Mouse (Mus musculus) kidney, postnatal 4 days (tissue): Measurements from ENCODE around the gene Bahd1.

ENCODE experiments used
- DNase-seq, 2 experiments: peaks; one replicate each; pipeline ENCODE4 v3.0.0; 2021; ENCODE audit warnings: mixed read lengths in 2 of 2

The Bahd1 gene

DNA sequence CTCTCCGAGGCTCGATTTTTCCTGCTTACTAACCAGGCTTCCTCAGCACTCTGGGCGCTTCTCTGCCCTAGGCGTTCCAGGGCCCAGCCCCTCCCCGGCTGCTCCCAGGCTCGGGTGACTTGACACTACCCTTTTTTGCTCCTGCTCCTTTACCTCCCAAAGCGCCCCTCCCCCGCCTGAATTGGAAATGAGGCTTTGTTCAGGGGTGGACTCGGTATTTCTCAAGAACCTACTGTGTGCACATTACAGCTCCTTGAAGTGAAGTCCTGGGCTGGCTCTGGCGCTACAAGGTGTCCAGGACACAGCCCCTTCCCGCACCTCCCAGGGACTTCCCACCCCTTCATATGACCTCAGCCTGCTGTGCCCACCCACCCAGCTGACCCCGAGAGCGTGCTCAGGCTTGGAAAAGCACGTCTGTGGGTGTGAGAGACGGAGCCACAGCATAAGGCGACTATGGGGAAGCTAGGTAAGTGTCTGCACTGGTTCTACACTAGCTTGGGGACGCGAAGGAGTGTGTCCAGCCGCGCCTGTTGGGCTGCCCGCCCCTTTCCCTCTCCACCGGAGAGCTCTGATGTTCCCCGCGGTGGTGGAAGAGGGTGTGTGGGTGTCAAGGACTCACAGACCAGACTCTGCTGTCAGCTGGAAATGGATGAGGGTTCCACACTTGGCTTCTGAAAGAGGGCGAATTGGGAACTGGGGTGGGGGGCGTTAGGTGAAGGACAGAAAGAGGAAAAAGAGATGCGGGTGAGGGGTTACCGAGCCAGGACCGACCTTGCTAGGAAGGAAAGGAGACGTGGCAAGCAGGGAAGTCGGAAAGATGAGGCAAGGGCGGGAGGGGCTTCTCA is at the start of gene Bahd1:
Gene Bahd1, plus strand, starts transcription at position 397 of the 845 bp plus-strand sequence.
- peak; percentile 62 to 63 for DNase-seq

DNA sequence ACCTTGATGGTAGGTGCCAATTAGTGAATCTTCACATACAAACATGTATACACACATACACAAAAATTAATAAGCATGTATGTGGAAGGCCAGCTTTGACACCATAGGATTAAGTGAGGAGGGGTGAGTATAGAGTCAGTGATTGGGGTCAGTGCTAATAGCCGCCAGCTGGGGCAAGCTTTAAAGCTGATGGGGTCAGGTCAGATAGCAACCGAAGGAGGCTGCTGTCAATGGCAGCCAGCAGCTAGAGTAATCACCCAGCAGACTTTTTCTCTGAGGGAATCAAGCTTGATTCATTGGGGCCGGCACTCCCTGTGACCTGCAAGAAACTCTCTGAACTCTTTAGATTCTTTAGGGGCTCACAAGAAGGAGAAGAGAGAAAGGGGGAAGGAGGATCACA is 48.4 kb upstream of the Bahd1 start:
- no peak for DNase-seq

DNA sequence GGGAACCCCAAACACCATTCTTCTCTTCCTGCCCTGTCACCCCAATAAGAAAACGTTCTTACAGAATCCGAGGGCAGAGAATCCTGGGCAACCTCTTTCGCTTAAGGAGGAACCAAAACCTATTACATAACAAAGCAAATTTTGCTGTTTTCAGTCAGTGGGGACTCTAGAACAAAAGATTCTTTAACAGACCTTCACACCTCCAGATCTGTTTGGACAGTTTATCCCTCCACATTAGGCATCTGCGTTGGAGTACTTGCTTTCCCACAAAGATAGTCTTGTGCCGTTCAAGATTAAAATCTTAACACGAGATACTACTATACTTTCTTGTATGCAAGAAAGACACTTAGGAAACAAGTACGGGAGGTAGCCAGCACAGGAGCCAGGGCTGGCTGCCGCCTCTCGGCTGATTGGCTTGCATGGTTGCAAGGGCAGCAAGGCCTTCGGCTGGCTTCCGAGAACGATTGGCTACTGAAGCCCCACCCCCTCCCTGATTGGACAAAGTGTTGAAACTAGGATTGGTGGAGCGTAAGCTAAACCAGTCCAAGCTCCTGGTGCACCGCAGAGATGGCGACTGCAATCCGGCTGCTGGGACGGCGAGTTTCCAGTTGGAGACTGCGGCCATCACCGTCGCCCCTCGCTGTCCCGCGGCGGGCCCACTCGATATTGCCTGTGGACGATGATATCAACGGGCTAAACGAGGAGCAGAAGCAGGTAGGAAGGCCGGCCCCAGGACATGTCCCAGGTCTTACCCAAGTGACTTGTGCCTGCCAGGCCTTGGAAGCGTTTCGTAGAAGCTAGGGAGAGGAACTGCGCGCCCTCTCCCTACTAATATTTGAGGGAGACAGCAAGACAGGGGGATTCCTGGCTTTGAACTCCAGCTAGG is 38.5 kb upstream of the Bahd1 start, which contains the start of gene Ivd:
Gene Ivd, plus strand, starts transcription at position 501 of the 886 bp plus-strand sequence.
- peak; percentile 90 to 95 for DNase-seq

DNA sequence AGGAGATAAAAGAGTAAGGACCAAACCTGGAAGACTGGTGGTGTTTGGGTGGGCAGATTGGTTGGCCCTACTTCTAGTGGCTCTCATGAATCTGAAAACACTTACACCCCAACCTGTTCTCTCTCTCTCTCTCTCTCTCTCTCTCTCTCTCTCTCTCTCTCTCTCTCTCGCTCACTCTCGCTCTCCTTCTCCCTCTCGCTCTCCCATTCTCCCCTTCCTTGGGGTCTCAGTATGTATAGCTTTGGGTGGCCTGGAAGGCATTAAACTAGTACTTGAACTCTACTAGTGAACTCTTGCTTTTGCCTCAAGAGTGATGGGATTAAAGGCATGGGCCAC is 37.9 kb upstream of the Bahd1 start:
- DNase-seq = no peak

DNA sequence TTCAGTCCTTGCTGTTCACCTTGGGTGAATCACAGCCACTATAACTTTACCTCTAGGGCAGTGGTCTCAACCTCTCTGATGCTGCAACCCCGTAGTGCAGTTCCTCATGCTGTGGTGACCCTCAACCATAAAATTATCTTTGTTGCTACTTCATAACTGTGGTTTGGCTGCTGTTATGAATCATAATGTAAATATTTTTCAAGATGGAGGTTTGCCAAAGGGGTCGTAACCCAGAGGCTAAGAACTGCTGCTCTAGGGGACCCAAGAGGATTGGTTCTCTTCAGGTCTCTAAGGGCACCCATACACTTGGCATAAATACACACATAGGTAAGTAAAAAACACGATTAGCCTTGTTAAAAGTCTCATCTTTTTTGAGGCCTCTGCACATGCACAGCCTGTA is 29.6 kb upstream of the Bahd1 start:
- no peak for DNase-seq

DNA sequence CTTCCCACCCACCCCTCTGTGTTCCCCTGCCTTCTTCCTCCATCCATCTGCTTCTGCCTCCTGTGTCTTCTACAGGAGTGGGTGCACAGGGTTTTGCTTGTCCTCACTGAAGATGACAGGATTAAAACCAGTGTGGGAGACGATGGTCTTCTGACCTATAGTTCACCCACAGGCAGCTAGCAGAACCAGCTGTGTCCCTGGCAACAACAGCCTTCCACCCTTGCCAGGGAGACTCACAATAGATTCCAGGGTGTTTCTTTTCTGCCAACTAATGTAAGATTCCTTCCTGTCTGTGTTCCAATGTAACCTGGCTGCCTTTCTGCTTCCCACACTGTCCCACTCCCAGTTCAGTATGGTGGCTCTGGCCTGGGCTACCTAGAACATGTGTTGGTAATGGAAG is 29.1 kb upstream of the Bahd1 start:
- no peak for DNase-seq

DNA sequence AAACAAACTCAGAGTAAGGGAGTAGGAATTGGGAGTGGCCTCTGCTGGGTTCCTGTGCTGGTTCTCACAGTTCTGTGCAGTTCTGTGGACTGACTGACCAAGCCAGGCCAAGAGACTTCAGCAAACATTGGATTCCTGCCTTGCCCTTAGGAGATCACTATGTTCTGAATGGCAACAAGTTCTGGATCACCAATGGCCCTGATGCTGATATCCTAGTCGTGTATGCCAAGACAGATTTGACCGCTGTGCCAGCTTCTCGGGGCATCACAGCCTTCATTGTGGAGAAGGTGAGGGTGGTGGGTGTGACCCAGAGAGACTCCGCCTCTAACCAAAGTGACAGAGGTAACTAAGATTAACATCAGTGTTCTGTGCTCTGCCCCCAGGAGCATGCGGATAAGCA is 27.2 kb upstream of the Bahd1 start:
- no peak for DNase-seq

DNA sequence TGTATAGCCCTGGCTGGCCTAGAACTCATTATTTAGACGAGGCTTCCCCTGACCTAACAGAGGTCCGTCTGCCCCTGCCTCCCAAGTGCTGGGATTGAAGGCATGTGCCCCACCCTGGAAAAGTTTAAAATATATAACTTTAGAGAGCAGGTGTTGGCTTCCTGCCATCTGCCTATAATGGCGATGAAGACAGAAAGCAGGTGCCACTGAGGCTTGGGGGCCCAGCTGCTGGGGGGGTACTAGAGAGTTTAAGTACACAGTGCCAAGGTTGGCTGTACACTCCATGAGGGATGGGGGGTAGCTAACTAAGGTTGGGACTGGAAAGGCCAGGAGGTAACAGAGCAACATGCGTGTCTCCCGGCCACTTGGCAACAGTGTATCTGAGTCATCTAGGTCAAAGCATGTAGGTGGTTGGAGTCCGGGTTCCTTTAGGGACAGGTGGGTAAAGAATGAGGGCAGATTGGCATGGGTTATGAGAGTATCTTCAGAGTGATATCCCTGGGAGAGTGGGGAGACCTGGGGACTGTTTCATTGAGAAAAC is 26.2 kb upstream of the Bahd1 start:
- DNase-seq = no peak

DNA sequence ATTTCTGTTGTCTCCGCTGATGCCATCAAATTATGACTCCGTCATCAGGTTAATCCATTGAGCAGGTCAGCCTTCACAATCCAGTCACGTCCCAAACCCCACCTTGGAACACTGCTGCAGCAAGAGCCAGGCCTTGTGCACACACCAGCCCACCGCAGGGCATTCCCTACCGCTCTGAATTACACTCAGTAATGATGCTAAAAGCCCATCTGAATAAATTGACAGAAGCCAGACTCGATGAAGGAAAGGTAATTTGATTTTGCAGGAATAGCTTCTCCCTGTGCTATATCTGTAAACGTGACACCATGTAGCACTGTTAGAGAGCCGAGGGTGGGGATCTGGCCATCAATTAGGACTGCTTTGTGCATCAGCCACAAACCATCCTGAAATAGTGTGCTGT is 24.9 kb upstream of the Bahd1 start:
- DNase-seq = no peak

DNA sequence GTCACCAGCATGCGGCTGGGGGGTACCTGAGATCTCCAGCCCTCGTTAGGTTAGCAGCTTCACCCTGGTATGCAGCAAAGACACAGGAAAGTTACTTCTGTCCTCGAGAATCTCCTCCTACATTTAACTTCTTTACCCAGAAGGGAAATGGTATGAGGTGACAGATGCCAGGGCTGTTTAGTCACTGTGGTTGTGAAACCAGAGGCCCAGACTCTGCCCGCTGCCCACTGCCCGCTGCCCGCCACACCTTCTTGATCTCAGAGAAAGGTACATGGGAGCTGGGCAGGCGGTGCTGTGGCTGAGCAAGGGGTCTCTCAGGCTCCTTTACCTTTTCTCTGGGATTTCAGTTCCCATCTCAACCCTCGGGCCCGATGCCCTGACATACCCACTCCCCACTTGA is 23.7 kb upstream of the Bahd1 start:
- DNase-seq = no peak

DNA sequence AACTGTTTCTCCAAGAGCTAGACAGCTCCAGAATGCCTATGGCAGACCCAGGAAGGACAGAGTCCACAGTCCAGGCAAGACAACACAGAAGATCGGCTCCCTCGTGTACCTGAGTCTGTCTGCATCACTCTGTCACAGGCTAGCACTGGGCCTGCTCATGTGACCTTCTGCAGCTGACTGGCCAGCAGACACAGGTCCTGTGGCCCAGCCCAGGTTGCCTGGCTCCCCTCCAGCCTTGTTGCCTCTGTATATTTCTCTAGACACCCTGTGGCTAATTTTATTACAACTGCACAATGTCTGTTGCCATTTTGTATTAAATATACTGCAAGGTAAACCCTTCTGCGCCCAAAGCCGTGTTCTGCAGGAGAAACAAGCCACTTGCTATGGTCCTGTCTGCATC is 19.2 kb upstream of the Bahd1 start:
- DNase-seq = no peak

DNA sequence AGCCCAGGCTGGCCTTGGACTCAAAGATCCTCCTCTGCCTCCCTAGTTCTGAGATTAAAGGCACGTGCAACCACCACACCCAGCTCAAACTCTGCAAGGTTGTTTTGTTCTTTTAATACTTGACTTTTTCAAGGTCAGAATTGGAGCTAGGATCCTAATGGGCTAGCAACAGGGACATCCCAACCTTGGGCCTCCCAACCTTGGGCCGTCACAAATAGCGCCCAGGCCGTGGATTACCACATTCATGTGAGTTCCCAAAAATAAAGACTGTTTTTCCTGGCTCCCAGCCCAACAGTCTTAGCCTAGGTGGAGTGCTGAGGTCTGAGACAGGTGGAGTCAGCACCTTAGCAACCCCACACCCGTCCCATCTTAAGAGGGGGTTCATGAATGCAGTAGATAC is 18.2 kb upstream of the Bahd1 start:
- DNase-seq = no peak

DNA sequence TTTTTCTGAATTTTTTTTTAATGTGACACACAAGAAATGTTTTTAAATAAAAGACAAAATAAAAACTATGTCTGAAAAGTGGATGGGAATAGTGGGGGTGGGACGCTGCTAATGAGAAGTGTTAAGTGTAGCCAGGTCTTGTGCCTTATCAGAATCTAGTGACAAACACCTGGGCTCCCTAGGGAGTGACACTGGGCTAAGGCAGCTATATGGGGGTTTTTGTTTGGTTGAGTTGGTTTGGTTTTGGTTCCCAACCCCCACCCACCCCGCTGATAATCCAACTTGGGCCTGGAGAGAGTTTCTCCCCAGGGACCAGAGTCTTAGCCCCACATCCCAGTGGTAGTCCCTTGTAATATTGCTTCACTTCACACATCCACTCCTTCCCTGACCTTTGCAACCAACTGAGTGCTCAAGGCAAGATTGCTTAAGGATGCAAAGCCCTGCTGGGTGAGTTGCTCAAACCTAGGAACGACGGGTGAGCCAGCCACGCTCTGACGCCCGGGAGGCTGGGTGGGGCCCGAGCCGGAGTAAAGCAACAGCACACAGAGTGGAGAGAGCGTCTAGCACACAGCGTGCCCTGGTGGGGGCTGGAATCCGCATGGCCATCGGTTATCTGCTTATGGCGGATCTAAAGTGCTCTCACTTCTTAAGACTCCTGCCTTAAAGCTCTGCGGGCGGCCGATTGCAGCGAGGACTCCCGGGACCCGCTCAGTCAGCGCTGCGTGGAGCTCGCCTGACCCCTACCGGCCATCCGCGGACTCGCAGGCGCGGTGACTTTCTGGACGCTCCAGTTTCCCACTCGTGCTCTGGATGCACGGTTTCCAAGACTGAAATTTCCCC is 17.1 kb upstream of the Bahd1 start:
- peak; percentile 92 for DNase-seq

DNA sequence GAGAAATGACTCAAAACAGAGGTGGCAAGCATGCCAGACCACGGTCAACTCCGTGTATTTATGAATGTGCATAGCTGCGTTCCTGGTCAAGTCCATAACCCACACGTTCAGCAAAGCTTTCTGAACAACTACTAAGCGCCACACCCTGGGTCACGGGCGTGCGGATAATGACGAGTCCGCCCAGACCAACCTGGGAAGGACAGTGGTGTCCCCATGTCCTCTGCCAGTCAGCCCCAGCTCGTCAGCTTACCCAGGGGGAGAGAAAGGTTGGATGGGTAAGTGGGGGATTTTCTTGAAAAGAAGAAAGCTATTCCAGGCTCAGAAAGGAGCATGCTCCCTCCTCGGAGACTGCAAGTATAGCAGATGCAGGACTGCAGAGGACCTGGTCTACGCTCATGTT is 12.7 kb upstream of the Bahd1 start:
- no peak for DNase-seq

DNA sequence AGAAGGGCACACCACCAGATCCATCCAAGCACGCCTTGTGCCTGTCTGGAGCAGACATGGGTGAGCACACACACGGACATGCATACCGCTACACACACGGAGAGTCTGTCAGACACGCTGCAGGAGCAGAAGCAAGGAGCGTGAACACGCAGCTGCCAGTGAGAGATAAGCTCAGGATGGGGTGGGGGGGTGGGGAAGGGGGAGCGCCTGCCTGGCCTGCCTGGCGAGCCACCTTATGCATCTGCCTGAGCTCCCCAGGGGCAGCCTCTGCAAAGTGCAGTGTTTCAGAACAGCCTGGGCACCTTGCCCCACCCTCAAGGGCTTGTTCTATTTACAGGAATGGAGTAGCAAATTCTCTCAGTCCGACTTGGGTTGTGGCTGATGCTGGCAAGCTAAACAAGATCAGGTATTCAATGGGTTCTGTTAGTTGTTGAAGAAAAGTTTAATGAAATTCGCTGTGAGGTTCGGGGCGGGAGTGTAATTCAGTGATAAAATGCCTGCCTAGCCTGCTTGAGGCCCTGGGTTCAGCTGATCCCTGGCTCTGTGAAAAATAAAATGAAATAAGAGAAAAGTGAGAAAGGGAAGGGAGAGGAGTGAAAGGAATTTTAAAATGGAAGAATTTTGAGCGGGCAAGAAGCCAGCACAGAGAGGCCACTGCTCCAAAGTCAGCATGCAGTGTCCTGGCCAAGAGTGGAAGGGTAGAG is 12.2 kb upstream of the Bahd1 start:
- DNase-seq = no peak

DNA sequence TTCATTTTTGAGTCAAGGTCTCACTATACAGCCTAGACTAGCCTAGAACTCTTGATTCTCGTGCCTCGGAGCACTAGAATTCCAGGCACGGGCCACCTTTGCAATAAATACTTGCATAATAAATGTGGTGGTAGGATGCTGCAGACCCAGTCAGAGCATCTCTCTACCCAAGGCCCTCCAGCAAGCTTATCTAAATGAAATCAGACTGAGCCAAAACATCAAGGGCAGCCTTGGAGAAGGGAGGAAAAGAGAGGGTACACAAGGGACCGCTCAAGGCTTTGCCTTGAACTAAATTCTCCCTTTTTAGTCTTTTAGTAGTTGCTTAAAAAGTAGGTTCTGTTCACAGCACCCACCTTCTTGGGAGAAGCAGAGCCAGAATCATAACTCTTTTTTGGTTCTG is 9.0 kb upstream of the Bahd1 start:
- DNase-seq = no peak

DNA sequence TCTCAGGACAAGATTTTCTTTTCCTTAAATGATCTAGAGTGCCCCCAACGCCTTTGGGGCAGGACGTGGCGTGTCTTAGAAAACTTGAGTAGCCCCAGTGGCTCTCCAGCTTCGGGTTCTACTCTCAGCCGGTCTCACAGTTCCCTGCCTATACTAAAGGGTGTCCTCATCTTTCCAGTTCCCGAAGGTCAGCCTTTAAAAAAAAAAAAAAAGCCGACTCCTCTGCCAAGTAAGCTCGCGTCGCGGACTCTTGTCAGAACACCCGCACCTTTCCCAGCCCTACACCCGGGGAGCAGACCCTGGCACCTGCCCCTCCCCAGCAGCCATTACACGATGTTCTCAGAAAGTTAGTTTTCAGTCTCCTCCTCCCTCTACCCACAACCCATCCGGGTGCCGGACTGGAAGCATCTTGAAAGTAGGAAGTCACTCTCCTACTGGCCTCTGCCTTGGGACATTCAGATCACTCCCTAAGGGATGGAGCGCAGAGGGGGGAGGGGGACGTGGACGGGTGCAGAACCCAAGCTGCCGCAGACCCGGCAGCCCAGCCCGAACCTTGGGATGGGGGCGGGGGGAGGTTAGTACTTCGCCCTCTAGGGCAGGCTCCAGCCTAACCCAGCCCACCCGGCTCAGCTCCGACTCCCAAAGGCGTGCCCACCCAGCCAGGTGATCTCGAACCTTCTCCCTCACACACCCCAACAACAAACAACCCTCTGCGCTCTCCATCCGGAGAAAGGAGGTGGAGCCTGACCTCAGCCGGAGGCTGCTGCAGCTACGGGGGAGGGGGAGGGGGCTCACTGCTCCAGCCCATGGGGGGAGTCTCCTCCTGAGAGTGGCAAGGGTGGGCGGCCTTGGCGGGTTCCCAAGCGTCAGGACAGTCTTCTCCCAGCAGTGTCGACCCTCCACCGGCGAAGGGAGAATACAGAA is 3.9 kb upstream of the Bahd1 start:
- DNase-seq = peak; percentile 55 to 68

DNA sequence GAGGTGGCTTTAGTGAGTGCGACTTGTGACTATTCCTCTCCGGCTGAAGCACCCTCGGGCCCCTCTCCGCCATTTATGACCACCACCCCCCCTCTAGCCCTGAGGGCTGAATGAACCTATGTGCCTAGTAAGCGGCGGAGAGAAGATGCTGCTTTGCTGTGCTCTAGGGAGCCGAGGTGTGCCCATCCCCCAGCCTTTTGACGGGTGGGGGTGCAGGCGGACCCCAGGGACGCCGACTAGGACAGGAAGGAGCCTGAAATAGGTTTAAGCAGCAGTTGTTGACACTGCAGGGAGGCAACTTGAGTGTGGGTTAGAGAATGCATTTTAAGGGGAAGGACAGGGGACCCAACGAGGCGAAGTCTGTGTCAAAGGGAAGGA is 3.3 kb upstream of the Bahd1 start:
- DNase-seq = no peak

DNA sequence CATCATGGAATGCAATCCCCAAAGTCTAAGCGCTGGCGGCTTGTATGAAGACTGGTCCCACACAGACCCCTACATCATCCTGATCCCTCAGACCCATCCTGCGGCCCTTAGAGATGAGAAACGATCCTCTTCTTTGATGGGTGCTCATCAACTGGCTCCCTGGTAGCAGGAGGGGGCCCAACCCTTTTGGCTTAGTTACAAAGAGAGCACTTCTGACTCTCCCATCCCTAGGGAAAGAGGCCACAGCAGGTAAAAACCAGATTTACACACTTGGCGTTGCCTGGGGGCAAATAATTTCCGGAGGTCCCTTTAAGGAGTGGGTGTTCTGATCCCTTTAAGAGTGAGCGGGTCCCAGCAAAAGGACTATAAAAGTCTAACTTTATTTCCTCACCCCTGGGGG is 2.8 kb upstream of the Bahd1 start:
- DNase-seq = no peak

DNA sequence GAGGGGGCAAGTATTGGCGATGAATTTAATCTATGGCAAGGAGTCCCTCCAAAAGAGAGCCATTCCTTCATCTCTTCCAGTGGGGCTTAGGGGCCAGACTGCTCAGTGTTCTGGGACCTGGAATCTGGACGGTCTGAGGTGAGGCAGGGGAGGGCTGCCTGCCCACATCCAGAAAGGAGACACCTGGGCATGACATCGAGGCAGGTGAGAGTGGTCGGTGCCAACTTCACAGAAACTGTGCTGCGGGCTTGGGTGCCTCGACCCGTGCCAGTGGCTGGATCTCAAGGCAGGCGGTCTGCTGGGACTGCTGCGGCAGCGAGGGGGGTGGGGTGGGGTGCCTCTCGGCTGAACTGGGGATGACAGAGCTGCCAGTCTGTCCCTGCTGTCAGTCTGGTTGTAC is 2.4 kb upstream of the Bahd1 start:
- DNase-seq = no peak

DNA sequence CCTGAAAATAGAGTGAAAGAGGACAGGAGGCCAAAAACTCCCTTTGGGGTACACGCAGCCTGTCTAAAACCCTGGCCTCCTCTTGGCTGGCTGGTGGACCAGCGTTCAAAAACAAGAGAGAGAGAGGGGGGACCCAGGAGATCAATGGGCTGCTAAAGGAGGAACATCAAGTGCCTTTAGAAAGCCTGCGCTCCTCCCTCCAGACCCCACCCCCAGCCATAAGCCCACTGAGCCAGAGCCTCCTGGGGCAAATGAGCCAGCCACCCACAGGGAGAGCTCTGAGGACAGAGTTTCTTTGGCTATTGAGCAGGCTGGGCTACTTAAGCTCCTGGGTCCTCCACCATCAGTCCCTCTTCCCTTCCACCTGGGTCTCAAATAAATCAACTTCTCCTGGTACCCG is 1.4 kb upstream of the Bahd1 start:
- DNase-seq = no peak
